Mouse (Mus musculus) C2C12 (cell line): ENCODE data around the gene Ociad1. TPM values are rescaled to one million over a fixed set of nuclear protein-coding genes. Genes with fewer than 3 reads are reported as not detected.
A peak's percentile ranks its signal among the peaks of the same experiment; 100 is the strongest.

Experiments used
- H3K27me3 ChIP-seq: one replicate; pipeline ENCODE4 v1.6.1; 2011; ENCODE audit not compliant: control insufficient read depth, insufficient read depth, insufficient read length
- H3K36me3 ChIP-seq: one replicate; pipeline ENCODE4 v1.6.1; 2011; ENCODE audit not compliant: control insufficient read depth, insufficient read depth
- H3K4me3 ChIP-seq: one replicate; pipeline ENCODE4 v1.5.1; 2011; ENCODE audit warnings: mild to moderate bottlenecking, control low read depth; ENCODE audit not compliant: poor library complexity, insufficient read depth, severe bottlenecking
- H3K79me2 ChIP-seq: one replicate; pipeline ENCODE4 v1.6.1; 2011; ENCODE audit not compliant: control insufficient read depth, insufficient read depth
- H3K79me3 ChIP-seq: one replicate; pipeline ENCODE4 v1.6.1; 2011; ENCODE audit warnings: low read depth, control low read depth
- H3ac ChIP-seq: one replicate; pipeline ENCODE3; 2011; ENCODE audit warnings: low read depth; ENCODE audit not compliant: control insufficient read depth, insufficient read length
- CEBPB ChIP-seq: IDR thresholded peaks from one replicate; pipeline ENCODE4 v1.6.1; 2011; ENCODE audit warnings: low read depth, mild to moderate bottlenecking, control low read depth, moderate library complexity
- CTCF ChIP-seq: IDR thresholded peaks from one replicate; pipeline ENCODE4 v1.5.1; 2011; ENCODE audit not compliant: control insufficient read depth, insufficient read depth, insufficient read length
- FOSL1 ChIP-seq: IDR thresholded peaks from one replicate; pipeline ENCODE4 v1.8.0; 2011; ENCODE audit warnings: mild to moderate bottlenecking, low read length; ENCODE audit not compliant: poor library complexity, insufficient read depth, severe bottlenecking
- MAX ChIP-seq: IDR thresholded peaks from one replicate; pipeline ENCODE4 v1.6.1; 2011; ENCODE audit warnings: mild to moderate bottlenecking, control low read depth
- MYOD1 ChIP-seq: IDR thresholded peaks from one replicate; pipeline ENCODE4 v1.6.1; 2011; ENCODE audit warnings: low read depth; ENCODE audit not compliant: control insufficient read depth, insufficient read length
- MYOG ChIP-seq: IDR thresholded peaks from one replicate; pipeline ENCODE4 v1.6.1; 2011; ENCODE audit not compliant: control insufficient read depth, insufficient read length; ENCODE audit errors: extremely low read depth
- USF1 ChIP-seq: IDR thresholded peaks from one replicate; pipeline ENCODE4 v1.6.1; 2011; ENCODE audit warnings: low read depth, mild to moderate bottlenecking, control low read depth, moderate library complexity
- polyA plus RNA-seq: library from polyadenylated mRNA; unstranded; fragments of >200 nt; fragmentation: generic; extraction: Trizol; gene quantifications from one replicate; pipeline ENCODE4 v1.2.1, GENCODE M21; 2012; ENCODE audit warnings: missing spikeins

Gene Ociad1
- polyA plus RNA-seq, 1 experiment: 142 TPM

DNA sequence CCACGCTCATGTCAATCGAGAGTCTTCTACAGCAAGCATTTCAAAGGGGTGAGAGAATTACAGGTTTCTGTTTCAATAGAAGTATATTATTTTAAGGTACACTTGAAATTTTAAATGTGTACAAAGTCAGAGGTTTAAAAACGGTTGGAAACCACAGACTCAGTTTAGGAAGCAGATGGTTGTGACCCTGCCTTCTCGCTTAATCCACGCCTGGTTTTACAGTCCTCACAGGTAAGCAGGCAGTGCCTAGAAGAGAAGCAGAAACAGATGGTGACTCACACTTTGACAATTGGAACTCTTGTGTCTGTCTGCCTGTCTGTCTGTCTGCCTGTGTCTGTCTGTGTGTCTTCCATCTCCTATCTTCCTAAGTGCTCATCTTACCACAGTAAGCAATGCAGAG, 31.0 kb downstream of the Ociad1 start:
- Histone ChIP-seq H3K79me3 (no peaks in the 10 kb centered on the region), H3K27me3 (no peaks in the 10 kb centered on the region), H3K36me3 (peaks cover 7% of the 10 kb centered on the region), H3K79me2 (no peaks in the 10 kb centered on the region), H3ac (no peak overlapping the region), H3K4me3 (no peak overlapping the region)
- no peak for TF ChIP-seq USF1
- no peak for TF ChIP-seq MYOG

DNA sequence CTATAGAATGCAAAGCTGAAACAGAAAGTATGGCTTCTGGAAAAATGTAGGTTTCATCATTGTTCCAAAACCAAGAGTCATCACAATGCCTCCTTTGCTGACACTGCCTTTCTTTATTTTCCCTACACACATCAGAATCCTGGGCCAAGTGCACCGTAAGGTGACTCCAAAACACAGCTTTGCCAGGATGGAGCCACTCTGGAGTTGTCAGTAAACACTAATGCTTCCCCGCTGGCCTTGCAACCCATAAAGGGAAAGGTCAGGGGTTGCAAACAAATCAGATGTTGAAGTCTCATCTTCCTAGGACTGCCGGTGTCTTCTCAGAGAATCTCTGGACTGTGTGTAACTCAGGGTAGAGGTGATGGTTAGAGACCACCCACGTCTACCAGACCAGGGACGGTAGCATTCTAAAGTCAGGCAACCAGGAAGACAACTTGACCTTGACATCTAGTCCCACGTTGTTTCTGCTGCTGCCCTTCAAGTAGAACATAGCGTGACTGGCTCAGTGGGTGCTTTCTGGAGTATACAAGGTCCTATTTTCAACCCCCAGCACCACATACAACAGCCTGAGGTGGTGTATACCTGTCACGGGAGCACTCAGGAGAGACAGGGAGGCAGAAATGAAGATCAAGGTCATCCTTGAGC, 32.1 kb downstream of the Ociad1 start:
- H3ac ChIP-seq: no peak overlapping the region
- H3K36me3 ChIP-seq: peaks cover 7% of the 10 kb centered on the region
- no peak for TF ChIP-seq MYOG
- TF ChIP-seq USF1: no peak
- no peak for TF ChIP-seq CTCF
- no peak for TF ChIP-seq CEBPB
- TF ChIP-seq FOSL1: no peak
- H3K79me2 ChIP-seq: no peaks in the 10 kb centered on the region
- no peaks in the 10 kb centered on the region for H3K27me3 ChIP-seq
- no peak overlapping the region for H3K4me3 ChIP-seq
- no peaks in the 10 kb centered on the region for H3K79me3 ChIP-seq

DNA sequence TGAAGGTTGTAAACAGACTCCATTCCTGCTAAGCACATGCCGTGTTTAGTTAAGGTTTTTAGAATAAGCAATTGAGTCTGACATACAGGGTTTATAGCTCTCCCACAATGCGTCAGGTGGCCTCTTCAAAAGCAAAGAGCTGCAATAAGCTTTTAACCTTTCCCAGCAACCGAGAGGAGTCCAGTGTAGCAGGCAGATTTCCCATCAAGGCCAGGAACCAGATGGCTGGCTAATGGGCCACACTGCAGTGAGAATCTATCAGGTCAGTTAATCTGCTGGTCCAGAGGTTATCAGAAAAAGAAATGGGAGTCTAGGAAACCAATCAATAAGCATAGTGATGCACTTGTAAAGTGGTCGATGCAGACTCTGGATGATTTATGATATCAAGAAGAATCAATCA, 38.4 kb downstream of the Ociad1 start:
- Histone ChIP-seq H3K36me3 (no peaks in the 10 kb centered on the region), H3K79me2 (no peaks in the 10 kb centered on the region)
- TF ChIP-seq CEBPB (no peak), USF1 (no peak), MYOG (no peak), MAX (no peak), CTCF (no peak), FOSL1 (no peak), MYOD1 (no peak)

DNA sequence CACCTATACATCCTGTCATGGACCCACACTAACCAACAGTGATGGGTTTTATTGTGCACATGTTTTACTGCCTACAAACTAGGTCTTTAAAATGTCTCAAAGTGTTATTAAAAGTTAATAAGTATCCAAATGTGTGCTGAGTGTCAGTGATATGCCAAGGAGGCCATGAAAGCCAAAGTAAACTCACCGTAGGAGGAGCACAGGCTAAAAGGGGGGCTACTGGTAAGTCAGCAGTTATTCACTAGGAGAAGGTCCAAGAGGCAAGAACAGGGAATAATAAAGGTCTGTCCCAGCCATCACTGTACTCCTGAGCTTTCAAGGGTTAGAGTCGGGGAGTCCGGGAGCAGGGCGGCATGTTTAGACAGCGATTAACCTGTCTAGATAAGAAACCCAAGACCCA, 43.9 kb downstream of the Ociad1 start:
- Histone ChIP-seq H3K36me3 (no peaks in the 10 kb centered on the region), H3K4me3 (no peak overlapping the region), H3K79me3 (no peaks in the 10 kb centered on the region), H3ac (no peak overlapping the region), H3K27me3 (no peaks in the 10 kb centered on the region), H3K79me2 (no peaks in the 10 kb centered on the region)
- no peak for TF ChIP-seq MYOG
- no peak for TF ChIP-seq CEBPB
- TF ChIP-seq FOSL1: no peak
- no peak for TF ChIP-seq CTCF
- TF ChIP-seq USF1: no peak
- TF ChIP-seq MAX: no peak
- TF ChIP-seq MYOD1: no peak

More for the DNA sequence above, 38.4 kb downstream of the Ociad1 start:
- Histone ChIP-seq H3K79me3 (no peaks in the 10 kb centered on the region), H3K27me3 (no peaks in the 10 kb centered on the region), H3ac (no peak overlapping the region), H3K4me3 (no peak overlapping the region)

DNA sequence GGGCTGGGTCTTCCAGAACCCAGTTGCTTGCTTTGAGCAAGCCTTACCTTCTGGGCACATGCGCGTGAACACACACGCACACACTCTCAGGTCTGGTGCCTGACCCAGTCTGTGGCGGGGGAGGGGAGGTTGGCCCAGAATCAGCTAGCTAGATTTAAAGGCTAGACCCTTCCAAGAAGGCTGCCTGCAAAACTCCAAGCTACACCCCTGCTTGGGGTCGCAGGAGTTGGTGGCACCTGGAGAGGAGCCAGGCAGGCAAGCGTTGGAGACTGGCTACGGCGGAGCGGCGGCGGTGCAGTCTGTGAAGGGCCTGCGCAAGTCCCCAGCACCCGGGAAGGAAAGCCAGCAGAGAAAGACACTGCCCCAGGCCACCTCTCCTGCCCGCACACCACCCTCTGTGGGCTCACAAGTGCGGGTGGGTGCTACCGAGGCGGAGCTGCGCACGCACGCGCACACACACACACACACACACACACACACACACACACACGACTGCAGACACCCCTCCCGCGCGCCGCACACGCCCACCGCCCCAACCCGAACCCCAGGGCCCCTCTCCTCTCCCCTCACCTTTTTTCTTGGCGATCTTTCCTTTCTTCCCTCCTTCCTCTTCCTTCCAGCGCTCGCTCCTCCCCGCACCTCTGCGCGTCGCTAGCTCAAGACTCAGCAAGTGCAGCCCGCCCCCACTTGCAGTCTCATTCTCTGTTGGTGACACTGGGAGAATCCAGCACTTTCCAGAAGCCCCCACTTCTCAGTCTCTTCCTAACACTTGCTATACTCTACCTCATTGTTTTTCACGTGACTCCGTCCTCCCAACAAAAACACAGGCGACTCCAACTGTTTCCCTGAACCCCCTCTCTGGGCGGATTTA, 45.6 kb downstream of the Ociad1 start:
- Histone ChIP-seq H3K79me2 (no peaks in the 10 kb centered on the region), H3K4me3 (no peak overlapping the region), H3ac (peak overlapping the region; percentile 5), H3K27me3 (no peaks in the 10 kb centered on the region), H3K36me3 (no peaks in the 10 kb centered on the region), H3K79me3 (no peaks in the 10 kb centered on the region)
- TF ChIP-seq CTCF (no peak), USF1 (no peak), MYOG (no peak), CEBPB (no peak), MYOD1 (no peak), FOSL1 (no peak), MAX (no peak)

DNA sequence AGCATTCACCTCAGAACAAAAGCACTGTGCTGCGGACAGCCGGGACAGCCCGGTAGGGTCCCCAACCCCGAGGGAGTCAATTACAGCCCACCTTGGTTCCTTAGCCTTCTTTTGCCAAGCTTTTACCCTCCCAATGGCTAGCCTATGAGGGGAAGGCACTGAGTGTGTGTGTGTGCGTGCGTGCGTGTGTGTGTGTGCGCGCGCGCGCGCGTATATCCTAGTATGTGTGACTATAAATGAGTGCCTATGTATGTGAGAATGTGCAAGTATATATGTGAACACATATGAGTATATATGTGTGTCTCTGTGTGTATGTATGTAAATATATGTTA, 46.2 kb downstream of the Ociad1 start:
- Histone ChIP-seq H3K79me2 (no peaks in the 10 kb centered on the region), H3K4me3 (no peak overlapping the region), H3ac (no peak overlapping the region), H3K79me3 (no peaks in the 10 kb centered on the region), H3K36me3 (no peaks in the 10 kb centered on the region), H3K27me3 (no peaks in the 10 kb centered on the region)
- TF ChIP-seq FOSL1: no peak
- no peak for TF ChIP-seq MYOD1
- TF ChIP-seq CTCF: no peak
- TF ChIP-seq MAX: no peak
- TF ChIP-seq USF1: no peak
- TF ChIP-seq CEBPB: no peak
- no peak for TF ChIP-seq MYOG
